Mouse (Mus musculus): ENCODE results near the gene Pirb.
A peak's percentile ranks its signal among the peaks of the same experiment; 100 is the strongest.

The Pirb gene

GRCm38 (mm10) chr7:3692987-3693808 lies 27.0 kb downstream of the Pirb start, which contains the start of gene Mboat7:
TSS of gene Mboat7 (minus strand) at chr7:3693523.
- peak; percentile 93 for DNase-seq (ENCODE audit: extremely low spot score, low read depth, low spot score)

- no peak for DNase-seq (ENCODE audit: extremely low spot score, low read depth, low spot score)
Observed at GRCm38 (mm10) chr7:3692382-3692986, 27.7 kb downstream of the Pirb start, which contains the start of gene Tsen34. TSS of gene Tsen34 (plus strand) at chr7:3692863.

DNA sequence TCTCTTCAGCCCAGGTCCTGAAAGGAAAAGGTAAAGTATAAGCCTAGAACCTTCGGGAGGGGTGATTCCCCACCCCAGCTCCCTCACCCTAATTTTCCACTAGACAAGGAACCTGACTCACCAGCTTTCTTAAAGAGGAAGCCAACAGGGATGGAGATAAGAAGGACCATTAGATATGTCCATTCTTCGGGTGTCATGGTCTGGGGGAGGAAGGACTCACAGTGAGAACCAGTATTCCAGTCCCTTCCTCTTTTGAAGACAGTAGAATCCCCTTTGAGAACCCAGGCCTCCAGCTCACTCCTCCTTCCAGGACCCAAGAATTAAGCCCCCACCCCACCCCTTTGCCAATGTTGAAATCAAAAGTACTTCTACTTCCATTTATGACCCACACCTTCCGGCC lies 28.3 kb downstream of the Pirb start:
- DNase-seq (ENCODE audit: extremely low spot score, low read depth, low spot score) = no peak

- no peak for DNase-seq (ENCODE audit: extremely low spot score, low read depth, low spot score)
Observed at GRCm38 (mm10) chr7:3685400-3686187, 34.6 kb downstream of the Pirb start.

GRCm38 (mm10) chr7:3684698-3685097 lies 35.5 kb downstream of the Pirb start:
- no peak for DNase-seq (ENCODE audit: extremely low spot score, low read depth, low spot score)

DNA sequence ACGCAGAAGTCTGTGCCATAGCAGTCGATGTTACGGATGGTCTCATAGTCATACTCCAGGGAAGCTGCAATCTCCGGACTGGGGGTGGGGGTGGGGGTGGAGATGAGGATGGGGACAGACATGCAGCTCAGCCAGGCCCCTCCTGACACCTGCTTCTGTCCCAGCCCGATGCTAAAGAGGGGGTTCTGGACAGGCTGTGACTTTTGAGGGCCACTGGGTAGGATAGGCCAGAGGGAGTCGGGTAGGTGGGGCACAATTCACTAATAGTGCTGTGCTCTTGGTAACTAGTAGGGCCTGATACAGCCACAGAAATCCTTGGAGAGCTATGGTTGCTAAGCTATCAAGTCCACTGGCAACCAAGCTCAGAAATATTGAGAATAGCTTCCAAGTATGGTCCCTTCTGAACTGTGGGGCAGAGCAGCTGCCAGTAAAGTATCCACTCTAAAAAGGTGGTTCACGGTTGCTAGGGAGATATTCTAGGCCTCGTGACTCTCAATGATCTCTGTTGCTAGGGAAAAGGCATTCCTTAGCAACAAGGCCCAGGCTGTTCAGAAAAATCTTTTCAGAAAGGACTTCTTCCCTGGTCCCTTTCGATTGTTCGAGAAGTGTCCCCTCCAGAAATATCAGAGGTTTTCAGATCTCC lies 36.2 kb downstream of the Pirb start:
- no peak for DNase-seq (ENCODE audit: extremely low spot score, low read depth, low spot score)

GRCm38 (mm10) chr7:3677342-3677741 lies 42.8 kb downstream of the Pirb start, which contains the start of gene Tmc4:
TSS of gene Tmc4 (minus strand) at chr7:3677553.
- no peak for DNase-seq (ENCODE audit: extremely low spot score, low read depth, low spot score)

- DNase-seq (ENCODE audit: extremely low spot score, low read depth, low spot score) = no peak
Observed at GRCm38 (mm10) chr7:3676371-3676770, 43.8 kb downstream of the Pirb start.

- no peak for DNase-seq (ENCODE audit: extremely low spot score, low read depth, low spot score)
Observed at GRCm38 (mm10) chr7:3675228-3675548, 45.0 kb downstream of the Pirb start.

- DNase-seq (ENCODE audit: extremely low spot score, low read depth, low spot score) = peak; percentile 66
Observed at GRCm38 (mm10) chr7:3674507-3675227, 45.5 kb downstream of the Pirb start.

DNA sequence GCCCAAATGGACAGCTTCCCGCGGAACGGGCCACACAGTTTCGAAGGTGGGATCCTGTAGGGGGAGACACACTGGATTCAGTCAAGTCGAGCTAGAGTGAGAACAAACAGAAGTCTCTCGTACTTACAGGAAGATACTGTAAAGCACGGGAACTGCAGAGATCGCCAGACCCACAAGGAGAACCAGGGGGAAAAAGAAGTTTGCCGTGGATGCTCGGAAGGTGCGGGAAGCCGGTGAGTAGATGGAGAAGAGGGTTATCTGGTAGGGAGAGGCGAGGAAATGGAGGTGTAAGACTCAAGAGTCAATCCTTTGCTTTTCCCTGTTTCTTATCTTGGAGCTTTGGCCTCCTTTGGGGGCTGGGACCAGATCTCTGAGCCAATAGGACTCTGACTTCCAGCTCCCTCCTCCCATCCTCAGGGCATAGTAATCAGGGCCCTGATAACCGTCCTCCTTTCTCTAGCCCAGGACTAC lies 53.2 kb downstream of the Pirb start:
- DNase-seq (ENCODE audit: extremely low spot score, low read depth, low spot score) = no peak

DNA sequence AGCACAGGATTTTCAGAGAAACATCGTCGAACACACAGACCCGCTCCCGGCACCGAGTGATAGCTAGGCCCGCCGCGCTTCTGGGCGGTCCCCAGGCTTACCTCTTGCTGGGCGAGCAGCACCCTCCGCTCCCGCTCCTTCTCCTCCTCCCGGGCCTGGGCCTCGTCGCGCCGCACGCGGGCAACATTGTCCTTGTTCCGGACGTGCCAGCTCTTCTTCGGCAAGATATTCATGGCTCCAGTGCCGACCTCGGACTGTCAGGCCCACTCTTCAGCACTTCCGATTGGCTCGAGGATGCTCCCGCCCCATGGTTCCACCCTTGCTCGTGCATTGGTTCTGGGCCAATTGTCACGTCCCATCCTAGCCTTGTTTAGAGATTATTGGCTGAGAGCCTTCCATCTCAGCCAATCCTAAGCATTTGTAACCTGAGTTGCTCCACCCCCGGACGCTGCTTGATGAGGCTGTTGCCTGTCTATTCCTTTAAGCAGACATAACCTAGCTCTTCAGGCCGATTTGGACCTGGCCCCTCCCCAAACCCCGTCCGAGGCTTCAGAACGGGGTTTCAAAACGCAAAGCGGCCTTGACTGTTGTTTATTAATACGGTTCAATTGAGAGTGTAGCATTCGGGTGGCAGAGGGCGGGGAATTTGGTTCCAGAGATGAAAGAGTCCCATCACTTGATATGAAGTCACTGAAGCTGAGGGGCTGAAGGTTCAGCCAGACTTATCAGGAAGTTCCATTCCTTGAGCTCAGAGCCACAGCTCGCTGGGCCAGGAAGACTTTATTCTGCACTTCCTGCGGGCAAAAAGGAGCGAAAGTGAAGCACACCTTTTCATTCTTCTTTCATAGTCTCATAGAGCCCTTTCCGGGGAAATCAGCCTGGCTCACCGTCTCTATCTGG lies 54.7 kb downstream of the Pirb start, which contains the start of gene Leng1:
Gene Leng1, minus strand, starts transcription at position 626 of the 900 bp plus-strand sequence.
- DNase-seq (ENCODE audit: extremely low spot score, low read depth, low spot score) = peak; percentile 88

DNA sequence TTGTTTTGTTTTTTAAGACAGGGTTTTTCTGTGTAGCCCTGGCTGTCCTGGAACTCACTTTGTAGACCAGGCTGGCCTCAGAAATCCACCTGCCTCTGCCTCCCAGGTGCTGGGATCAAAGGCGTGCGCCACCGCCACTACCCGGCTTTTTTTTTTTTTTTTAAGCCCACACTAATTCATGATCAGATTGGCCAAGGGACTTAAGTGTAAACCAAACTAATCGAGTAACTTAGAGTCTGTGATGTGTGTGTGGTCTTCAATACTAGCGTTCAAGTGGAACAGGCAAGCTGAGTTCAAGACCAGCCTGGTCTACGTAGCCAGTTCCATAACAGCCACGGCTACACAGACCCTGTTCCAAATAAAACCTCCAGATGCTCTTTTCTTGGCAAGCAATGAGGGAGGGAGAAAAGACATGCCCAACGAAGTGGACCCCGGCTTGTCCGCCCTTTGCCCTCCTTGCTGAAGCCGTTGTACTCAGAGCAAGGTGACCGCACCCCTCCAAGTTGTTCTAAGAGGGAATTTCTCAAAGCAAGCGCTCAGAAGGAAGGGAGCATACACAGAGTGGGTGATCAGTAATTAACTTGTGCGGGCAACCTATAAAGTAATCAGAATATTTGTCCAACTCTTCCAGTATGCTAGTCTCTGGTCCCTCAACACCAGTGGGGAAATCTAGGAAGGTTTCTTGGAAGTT lies 55.5 kb downstream of the Pirb start:
- no peak for DNase-seq (ENCODE audit: extremely low spot score, low read depth, low spot score)

Measured in hindlimb bud, embryonic 11.5 days (tissue).